Mouse (Mus musculus): ENCODE results near the gene Coq8b. TPM values are rescaled to one million over a fixed set of nuclear protein-coding genes. Genes with fewer than 3 reads are reported as not detected.

Gene Coq8b
- polyA plus RNA-seq, 1 experiment from 2014 or later: 25.5 TPM

- H3K27ac ChIP-seq: peak overlapping the region; percentile 92
- ATAC-seq: peak; percentile 18
- peak overlapping the region; percentile 73 for H3K4me3 ChIP-seq (replicated peaks)
- peak overlapping the region; percentile 94 for H3K4me2 ChIP-seq (replicated peaks)
- no peaks in the 10 kb centered on the region for H3K27me3 ChIP-seq
- peak overlapping the region; percentile 37; the same call in 1 of the 2 replicates for H3K9ac ChIP-seq (replicated peaks)
- H3K4me1 ChIP-seq (replicated peaks): peaks cover 50% of the 10 kb centered on the region
- H3K36me3 ChIP-seq: peaks cover 25% of the 10 kb centered on the region
- WGBS: 4% methylated on average over 6 of the region's 6 CpGs
- H3K9me3 ChIP-seq: no peaks in the 10 kb centered on the region
Measured at GRCm38 (mm10) chr7:27257852-27258204, 25.0 kb downstream of the Coq8b start.

- Histone ChIP-seq H3K9ac (replicated peaks) (peak within 1 kb of the TSS; percentile 91), H3K27me3 (no peaks in the 10 kb centered on the region), H3K9me3 (no peaks in the 10 kb centered on the region), H3K27ac (peak within 1 kb of the TSS; percentile 92), H3K4me3 (replicated peaks) (peak within 1 kb of the TSS; percentile 73), H3K36me3 (peaks cover 25% of the 10 kb centered on the region), H3K4me2 (replicated peaks) (peak within 1 kb of the TSS; percentile 94), H3K4me1 (replicated peaks) (peaks cover 50% of the 10 kb centered on the region)
- peak; percentile 78 for ATAC-seq
- under 1% methylated on average over 44 of the region's 47 CpGs for WGBS
Measured at GRCm38 (mm10) chr7:27258205-27258899, 25.5 kb downstream of the Coq8b start, which contains the start of gene Numbl. Gene Numbl (plus strand): TSS chr7:27258433.

GRCm38 (mm10) chr7:27259271-27259721 lies 26.5 kb downstream of the Coq8b start:
- Histone ChIP-seq H3K9me3 (no peaks in the 10 kb centered on the region), H3K27ac (peak overlapping the region; percentile 92), H3K4me3 (replicated peaks) (peak overlapping the region; percentile 73), H3K36me3 (peaks cover 28% of the 10 kb centered on the region), H3K4me2 (replicated peaks) (peak overlapping the region; percentile 94), H3K4me1 (replicated peaks) (peaks cover 50% of the 10 kb centered on the region), H3K9ac (replicated peaks) (peak overlapping the region; percentile 91), H3K27me3 (no peaks in the 10 kb centered on the region)
- peak; percentile 9 for ATAC-seq
- under 1% methylated on average over 9 of the region's 9 CpGs for WGBS

- H3K4me3 ChIP-seq (replicated peaks): peak overlapping the region; percentile 73
- peak overlapping the region; percentile 91 for H3K9ac ChIP-seq (replicated peaks)
- H3K27ac ChIP-seq: peak overlapping the region; percentile 92
- H3K9me3 ChIP-seq: no peaks in the 10 kb centered on the region
- H3K4me2 ChIP-seq (replicated peaks): peak overlapping the region; percentile 94
- peaks cover 31% of the 10 kb centered on the region for H3K36me3 ChIP-seq
- H3K4me1 ChIP-seq (replicated peaks): peaks cover 50% of the 10 kb centered on the region
- ATAC-seq: peak; percentile 3
- H3K27me3 ChIP-seq: no peaks in the 10 kb centered on the region
- WGBS: 23% methylated on average over 5 of the region's 5 CpGs
Measured at GRCm38 (mm10) chr7:27259771-27260170, 26.9 kb downstream of the Coq8b start.

- 54% methylated on average over 7 of the region's 7 CpGs for WGBS
- Histone ChIP-seq H3K27ac (no peak overlapping the region; the same call in 1 of the 2 replicates), H3K4me2 (replicated peaks) (peak overlapping the region; percentile 94), H3K36me3 (peaks cover 42% of the 10 kb centered on the region), H3K9ac (replicated peaks) (peak overlapping the region; percentile 91), H3K9me3 (no peaks in the 10 kb centered on the region), H3K27me3 (no peaks in the 10 kb centered on the region), H3K4me3 (replicated peaks) (peak overlapping the region; percentile 73), H3K4me1 (replicated peaks) (peaks cover 50% of the 10 kb centered on the region)
- ATAC-seq: no peak
Measured at GRCm38 (mm10) chr7:27260856-27261255, 28.0 kb downstream of the Coq8b start.

- Histone ChIP-seq H3K4me1 (replicated peaks) (peaks cover 42% of the 10 kb centered on the region), H3K36me3 (peaks cover 52% of the 10 kb centered on the region), H3K27me3 (no peaks in the 10 kb centered on the region), H3K9ac (replicated peaks) (no peak overlapping the region), H3K4me2 (replicated peaks) (peak overlapping the region; percentile 94; the same call in 1 of the 2 replicates), H3K9me3 (no peaks in the 10 kb centered on the region), H3K27ac (0 out of 2 replicates have a peak overlapping the region, but pooled peaks have one; percentile 14), H3K4me3 (replicated peaks) (no peak overlapping the region)
- 77% methylated on average over 6 of the region's 6 CpGs for WGBS
- ATAC-seq: no peak
Measured at GRCm38 (mm10) chr7:27261888-27262287, 29.1 kb downstream of the Coq8b start.

- WGBS: 93% methylated on average over 12 of the region's 12 CpGs
- H3K36me3 ChIP-seq: peaks cover 81% of the 10 kb centered on the region
- H3K9me3 ChIP-seq: no peaks in the 10 kb centered on the region
- H3K4me1 ChIP-seq (replicated peaks): peaks cover 24% of the 10 kb centered on the region
- H3K9ac ChIP-seq (replicated peaks): no peak overlapping the region
- ATAC-seq: no peak
- no peak overlapping the region for H3K27ac ChIP-seq
- no peaks in the 10 kb centered on the region for H3K27me3 ChIP-seq
- H3K4me2 ChIP-seq (replicated peaks): no peak overlapping the region
- no peak overlapping the region for H3K4me3 ChIP-seq (replicated peaks)
Measured at GRCm38 (mm10) chr7:27264761-27265160, 31.9 kb downstream of the Coq8b start.

- 80% methylated on average over 20 of the region's 20 CpGs for WGBS
- 0 out of 2 replicates have a peak, but pooled peaks have one; percentile 18 for ATAC-seq
Measured at GRCm38 (mm10) chr7:27266515-27267128, 33.8 kb downstream of the Coq8b start.

GRCm38 (mm10) chr7:27271423-27271822 lies 38.6 kb downstream of the Coq8b start:
- no peak for ATAC-seq
- H3K9ac ChIP-seq (replicated peaks): no peak overlapping the region
- no peaks in the 10 kb centered on the region for H3K9me3 ChIP-seq
- H3K36me3 ChIP-seq: peaks cover 92% of the 10 kb centered on the region
- no peak overlapping the region for H3K4me2 ChIP-seq (replicated peaks)
- no peaks in the 10 kb centered on the region for H3K27me3 ChIP-seq
- H3K4me3 ChIP-seq (replicated peaks): no peak overlapping the region
- H3K27ac ChIP-seq: no peak overlapping the region
- H3K4me1 ChIP-seq (replicated peaks): no peaks in the 10 kb centered on the region
- 88% methylated on average over 8 of the region's 8 CpGs for WGBS

More at GRCm38 (mm10) chr7:27266515-27267128, 33.8 kb downstream of the Coq8b start:
- Histone ChIP-seq H3K9ac (replicated peaks) (no peak overlapping the region), H3K9me3 (no peaks in the 10 kb centered on the region), H3K4me3 (replicated peaks) (no peak overlapping the region), H3K27me3 (no peaks in the 10 kb centered on the region), H3K36me3 (peaks cover 99% of the 10 kb centered on the region), H3K4me1 (replicated peaks) (peaks cover 5% of the 10 kb centered on the region), H3K4me2 (replicated peaks) (no peak overlapping the region), H3K27ac (no peak overlapping the region)

- no peaks in the 10 kb centered on the region for H3K9me3 ChIP-seq
- no peaks in the 10 kb centered on the region for H3K27me3 ChIP-seq
- H3K36me3 ChIP-seq: peaks cover 92% of the 10 kb centered on the region
- H3K4me3 ChIP-seq (replicated peaks): no peak overlapping the region
- no peak overlapping the region for H3K27ac ChIP-seq
- H3K9ac ChIP-seq (replicated peaks): no peak overlapping the region
- ATAC-seq: no peak
- no peak overlapping the region for H3K4me2 ChIP-seq (replicated peaks)
- WGBS: 59% methylated on average over 32 of the region's 32 CpGs
- H3K4me1 ChIP-seq (replicated peaks): no peaks in the 10 kb centered on the region
Measured at GRCm38 (mm10) chr7:27273739-27274351, 41.0 kb downstream of the Coq8b start.

- Histone ChIP-seq H3K9ac (replicated peaks) (no peak overlapping the region), H3K36me3 (peaks cover 92% of the 10 kb centered on the region), H3K4me2 (replicated peaks) (no peak overlapping the region), H3K4me3 (replicated peaks) (no peak overlapping the region), H3K4me1 (replicated peaks) (no peaks in the 10 kb centered on the region), H3K27ac (no peak overlapping the region), H3K27me3 (no peaks in the 10 kb centered on the region), H3K9me3 (no peaks in the 10 kb centered on the region)
- WGBS: 87% methylated on average over 4 of the region's 4 CpGs
- ATAC-seq: no peak
Measured at GRCm38 (mm10) chr7:27274916-27275315, 42.1 kb downstream of the Coq8b start.

GRCm38 (mm10) chr7:27276021-27276420 lies 43.2 kb downstream of the Coq8b start:
- 69% methylated on average over 7 of the region's 7 CpGs for WGBS
- H3K36me3 ChIP-seq: peaks cover 92% of the 10 kb centered on the region
- no peak overlapping the region for H3K4me2 ChIP-seq (replicated peaks)
- H3K4me1 ChIP-seq (replicated peaks): no peaks in the 10 kb centered on the region
- no peak overlapping the region for H3K9ac ChIP-seq (replicated peaks)
- no peaks in the 10 kb centered on the region for H3K27me3 ChIP-seq
- no peak overlapping the region for H3K4me3 ChIP-seq (replicated peaks)
- H3K27ac ChIP-seq: no peak overlapping the region
- no peak for ATAC-seq
- no peaks in the 10 kb centered on the region for H3K9me3 ChIP-seq
